Mouse (Mus musculus) bone marrow macrophage, adult 2 months (primary cell): ENCODE results near the gene Ager.

Experiments
- CTCF ChIP-seq: IDR thresholded peaks from 2 replicates; pipeline ENCODE4 v1.5.1; 2012; ENCODE audit warnings: low read depth, mild to moderate bottlenecking, low read length, moderate library complexity
- POLR2A ChIP-seq: IDR thresholded peaks from 2 replicates; pipeline ENCODE4 v1.6.1; 2012; ENCODE audit warnings: mild to moderate bottlenecking, low read depth, low read length, borderline replicate concordance

DNA sequence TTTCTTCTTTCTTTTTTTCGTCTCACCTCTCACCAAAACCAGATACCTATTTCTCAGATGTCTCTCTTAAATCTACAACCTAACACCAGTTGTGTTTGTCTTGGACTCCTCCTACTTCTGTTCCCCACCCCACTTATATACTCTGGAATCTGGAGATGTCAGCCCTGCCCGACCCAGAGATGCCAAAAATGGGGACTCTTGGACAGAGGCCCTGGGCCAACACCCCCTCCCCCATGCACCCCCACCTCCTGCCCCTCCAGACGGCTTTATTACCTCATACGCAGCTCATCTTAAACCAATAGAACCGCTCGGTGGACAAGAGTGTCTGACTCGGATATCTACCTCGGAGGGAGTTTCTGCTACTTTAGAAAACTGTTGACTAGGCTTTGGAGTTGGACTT is 1.6 kb upstream of the Ager start:
- TF ChIP-seq CTCF (no peak), POLR2A (no peak)
